Mouse (Mus musculus) cerebellum, adult 2 months (tissue): ENCODE results near the gene Spats2. TPM values are rescaled to one million over a fixed set of nuclear protein-coding genes. Genes with fewer than 3 reads are reported as not detected.

ENCODE experiments used
- DNase-seq, 2 experiments: peaks; one replicate each; pipeline ENCODE4 v3.0.0; 2021
- H3K27ac ChIP-seq: fragments of 200-500 bp; 2 replicates; pipeline ENCODE4 v1.5.1; 2012; ENCODE audit warnings: low read length, control low read depth, inconsistent platforms; ENCODE audit not compliant: insufficient read depth
- H3K27me3 ChIP-seq: fragments of 200-500 bp; 2 replicates; pipeline ENCODE4 v1.6.1; 2012; ENCODE audit warnings: inconsistent platforms, mild to moderate bottlenecking, low read length, moderate library complexity; ENCODE audit not compliant: control insufficient read depth, insufficient read depth
- H3K4me1 ChIP-seq: fragments of 200-500 bp; 2 replicates; pipeline ENCODE4 v1.6.1; 2011; ENCODE audit warnings: low read length; ENCODE audit not compliant: control insufficient read depth, insufficient read depth
- H3K4me3 ChIP-seq: fragments of 200-500 bp; replicated peaks from 2 replicates; pipeline ENCODE3; 2011; ENCODE audit warnings: mild to moderate bottlenecking, low read depth, low read length, control low read depth; ENCODE audit not compliant: insufficient read depth
- CTCF ChIP-seq: fragments of 200-500 bp; IDR thresholded peaks from 2 replicates; pipeline ENCODE4 v1.5.1; 2011; ENCODE audit warnings: low read depth, mild to moderate bottlenecking, control low read depth, low read length, moderate library complexity, borderline replicate concordance; ENCODE audit not compliant: insufficient read depth
- POLR2A ChIP-seq: fragments of 200-500 bp; IDR thresholded peaks from 2 replicates; pipeline ENCODE4 v1.6.1; 2011; ENCODE audit warnings: low read length, control low read depth, borderline replicate concordance; ENCODE audit not compliant: insufficient read depth
- WGBS: fragments of 180-500 bp; shearing (Covaris S2); methylation state at CpG from one replicate; pipeline ENCODE4 v1.1.7; 2018; 5-methylcytosine and 5-hydroxymethylcytosine counted together
- polyA plus RNA-seq: library from polyadenylated mRNA; depleted of rRNA; stranded (reverse); fragments of >200 nt; gene quantifications from 2 replicates; pipeline ENCODE4 v1.2.3, GENCODE M21; 2012

The Spats2 gene
- polyA plus RNA-seq, 1 experiment = 26.9 TPM

- WGBS = 12% methylated on average over 27 of the region's 27 CpGs
- no peak for DNase-seq
- Histone ChIP-seq H3K4me1 (0 out of 2 replicates have a peak, but pooled peaks cover 3% of the 10 kb centered on the region), H3K27ac (no peak overlapping the region), H3K27me3 (peaks cover 7% of the 10 kb centered on the region; the same call in 1 of the 2 replicates), H3K4me3 (no peak overlapping the region)
- TF ChIP-seq CTCF = no peak
Measured at GRCm38 (mm10) chr15:99094631-99095270, 31.0 kb upstream of the Spats2 start.

DNA sequence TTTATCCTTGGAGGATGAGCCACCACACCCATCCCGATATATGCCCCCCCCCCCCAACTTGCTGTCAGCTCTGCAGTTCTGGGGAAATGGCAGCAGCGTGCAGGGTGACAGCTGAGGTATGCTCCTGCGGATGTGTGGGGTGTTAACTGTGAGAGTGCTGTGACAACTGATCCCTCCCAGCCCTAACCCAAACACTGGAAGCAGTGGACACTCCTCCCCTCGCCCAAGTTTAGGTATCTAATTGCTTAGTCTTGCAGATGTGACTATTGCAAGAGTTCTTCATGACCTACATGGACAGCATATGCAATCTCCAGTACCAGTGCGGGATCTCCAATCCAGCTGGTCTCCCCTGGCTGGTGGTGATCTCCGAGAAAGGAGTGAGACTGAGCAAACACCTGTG, 30.4 kb upstream of the Spats2 start:
- peaks cover 7% of the 10 kb centered on the region; the same call in 1 of the 2 replicates for H3K27me3 ChIP-seq
- TF ChIP-seq POLR2A = no peak
- no peak for TF ChIP-seq CTCF

GRCm38 (mm10) chr15:99096061-99096793, 29.5 kb upstream of the Spats2 start:
- no peak for DNase-seq
- 27% methylated on average over 24 of the region's 24 CpGs for WGBS
- H3K27me3 ChIP-seq = peaks cover 7% of the 10 kb centered on the region; the same call in 1 of the 2 replicates
- no peak overlapping the region for H3K27ac ChIP-seq
- TF ChIP-seq POLR2A (no peak), CTCF (no peak)
- 0 out of 2 replicates have a peak, but pooled peaks cover 3% of the 10 kb centered on the region for H3K4me1 ChIP-seq
- no peak overlapping the region for H3K4me3 ChIP-seq

More for the DNA sequence above, 30.4 kb upstream of the Spats2 start:
- no peak overlapping the region for H3K27ac ChIP-seq
- no peak overlapping the region for H3K4me3 ChIP-seq
- 0 out of 2 replicates have a peak, but pooled peaks cover 3% of the 10 kb centered on the region for H3K4me1 ChIP-seq
- no peak for DNase-seq
- 54% methylated on average over 6 of the region's 6 CpGs for WGBS

DNA sequence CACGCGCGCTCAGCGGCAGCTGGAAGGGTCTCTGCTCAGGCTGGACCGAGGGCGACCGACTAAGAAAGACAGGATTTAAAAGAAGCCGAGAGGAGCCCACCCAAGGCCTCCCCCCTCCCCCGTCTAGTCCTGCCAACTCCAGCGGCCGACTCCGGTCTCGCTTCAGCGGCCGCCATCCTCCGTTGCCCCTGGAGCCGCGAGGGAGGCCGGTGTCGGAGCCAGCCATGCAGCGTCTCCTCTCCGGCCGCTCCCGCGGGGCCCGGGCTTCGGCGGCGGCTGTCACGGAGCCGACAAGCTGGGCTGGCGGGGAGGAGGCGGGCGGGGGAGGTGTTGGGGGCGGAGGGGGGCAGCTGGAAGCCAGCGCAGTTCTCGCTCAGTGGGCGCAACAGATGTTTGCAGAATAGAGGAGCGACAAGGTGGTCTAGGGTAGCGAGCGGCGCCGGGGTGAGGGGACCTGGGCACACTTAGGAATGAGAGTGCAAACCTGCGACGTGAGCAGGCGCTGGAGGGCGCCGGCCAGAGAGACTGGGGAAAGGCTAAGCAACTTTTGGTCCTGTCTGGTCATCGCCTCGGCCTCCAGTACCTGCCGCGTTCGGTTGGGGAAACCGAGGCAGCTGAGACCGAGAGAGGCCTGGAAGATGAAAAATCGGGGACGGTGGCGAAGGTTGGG, 28.8 kb upstream of the Spats2 start:
- no peak overlapping the region for H3K27ac ChIP-seq
- DNase-seq = no peak
- peaks cover 7% of the 10 kb centered on the region; the same call in 1 of the 2 replicates for H3K27me3 ChIP-seq
- TF ChIP-seq POLR2A (no peak), CTCF (no peak)
- 1% methylated on average over 58 of the region's 58 CpGs for WGBS
- 0 out of 2 replicates have a peak, but pooled peaks cover 3% of the 10 kb centered on the region for H3K4me1 ChIP-seq
- no peak overlapping the region for H3K4me3 ChIP-seq

DNA sequence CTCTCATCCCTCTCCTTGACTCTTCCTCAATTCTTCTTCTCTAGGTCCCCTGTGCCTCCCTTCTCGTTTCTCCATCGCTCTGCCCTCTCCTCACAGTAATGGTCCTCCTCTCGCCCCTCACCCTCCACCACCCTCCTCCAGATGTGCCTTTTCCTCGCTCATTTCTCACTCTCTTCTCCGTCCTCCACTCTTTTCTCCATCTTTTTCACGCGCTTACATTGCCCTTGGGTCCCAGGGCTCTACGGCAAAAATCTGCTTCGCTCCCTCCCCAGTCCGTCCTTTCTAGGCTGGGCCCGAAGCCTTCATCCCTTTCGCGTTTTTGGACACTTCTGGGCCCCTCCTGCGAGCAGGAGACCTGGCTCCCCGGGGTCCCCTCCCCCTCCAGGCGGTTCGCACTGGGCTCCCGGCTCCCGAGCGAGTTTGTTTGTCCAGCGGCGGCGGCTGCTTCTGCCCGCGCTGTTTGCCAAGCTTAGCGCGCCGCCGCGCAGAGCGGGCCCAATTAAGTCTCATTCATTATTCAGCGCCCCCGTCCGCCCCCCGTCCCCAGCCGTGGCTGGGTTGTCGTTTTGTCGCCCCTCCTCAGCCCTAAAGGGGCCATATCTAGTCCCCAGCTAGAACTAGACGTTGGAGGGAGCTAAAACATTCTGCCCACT, 27.8 kb upstream of the Spats2 start:
- Histone ChIP-seq H3K27me3 (peaks cover 7% of the 10 kb centered on the region; the same call in 1 of the 2 replicates), H3K4me1 (0 out of 2 replicates have a peak, but pooled peaks cover 3% of the 10 kb centered on the region), H3K4me3 (no peak overlapping the region), H3K27ac (no peak overlapping the region)
- TF ChIP-seq POLR2A = no peak
- TF ChIP-seq CTCF = no peak
- DNase-seq = peak in 1 of 2 experiments; percentile 17
- 2% methylated on average over 39 of the region's 39 CpGs for WGBS

GRCm38 (mm10) chr15:99098493-99098861, 27.2 kb upstream of the Spats2 start:
- H3K27ac ChIP-seq = no peak overlapping the region
- WGBS = 6% methylated on average over 9 of the region's 9 CpGs

DNA sequence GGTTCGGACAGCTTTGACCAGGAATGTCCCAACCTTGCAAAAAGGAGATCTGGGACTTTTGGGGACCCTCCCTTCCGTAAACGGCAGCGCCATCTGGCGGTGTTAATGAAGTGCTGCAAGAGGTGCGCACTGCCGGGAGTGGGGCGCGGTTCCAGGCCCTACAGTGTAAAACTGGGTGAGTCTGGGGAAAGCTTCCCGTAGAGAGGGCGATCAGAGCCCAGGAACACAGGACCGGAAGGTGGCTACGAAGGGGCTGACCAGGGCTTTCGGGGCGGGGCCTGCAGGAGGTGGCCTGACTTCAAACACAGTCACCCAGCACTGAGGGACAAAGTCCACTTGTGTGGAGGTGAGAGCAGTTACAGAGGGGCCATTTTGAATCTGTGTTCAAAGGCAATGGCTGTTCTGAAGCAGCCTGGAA, 26.6 kb upstream of the Spats2 start:
- WGBS = 4% methylated on average over 15 of the region's 15 CpGs
- H3K27ac ChIP-seq = no peak overlapping the region
- H3K27me3 ChIP-seq = peaks cover 7% of the 10 kb centered on the region; the same call in 1 of the 2 replicates
- 0 out of 2 replicates have a peak, but pooled peaks cover 3% of the 10 kb centered on the region for H3K4me1 ChIP-seq
- peak; percentile 18 to 49 for DNase-seq
- H3K4me3 ChIP-seq = no peak overlapping the region
- peak; percentile 80 for TF ChIP-seq CTCF
- no peak for TF ChIP-seq POLR2A

More at GRCm38 (mm10) chr15:99098493-99098861, 27.2 kb upstream of the Spats2 start:
- TF ChIP-seq POLR2A = no peak
- TF ChIP-seq CTCF = no peak
- no peak for DNase-seq
- Histone ChIP-seq H3K4me3 (no peak overlapping the region), H3K27me3 (peaks cover 7% of the 10 kb centered on the region; the same call in 1 of the 2 replicates), H3K4me1 (0 out of 2 replicates have a peak, but pooled peaks cover 3% of the 10 kb centered on the region)
